Mouse (Mus musculus) heart, postnatal 0 days (tissue): ENCODE measurements around the gene Slc4a11.

Experiments used
- CTCF ChIP-seq: IDR thresholded peaks from 2 replicates; pipeline ENCODE4 v1.5.1; 2016; ENCODE audit warnings: antibody characterized with exemption, control low read depth, low read depth
- EP300 ChIP-seq: IDR thresholded peaks from 2 replicates; pipeline ENCODE4 v1.6.1; 2016; ENCODE audit warnings: antibody characterized with exemption, low read depth

GRCm38 (mm10) chr2:130707057-130707456, 9.7 kb upstream of the Slc4a11 start:
- no peak for TF ChIP-seq CTCF
- TF ChIP-seq EP300: no peak
